Mouse (Mus musculus) myocyte (in vitro differentiated cells): ENCODE data around the gene Usp29. TPM values are rescaled to one million over a fixed set of nuclear protein-coding genes. Genes with fewer than 3 reads are reported as not detected.

Source experiments
- H3K27me3 ChIP-seq: one replicate; pipeline ENCODE4 v1.6.1; 2011; ENCODE audit not compliant: control insufficient read depth, insufficient read depth, insufficient read length
- H3K36me3 ChIP-seq: one replicate; pipeline ENCODE4 v1.6.1; 2011; ENCODE audit not compliant: control insufficient read depth, insufficient read depth
- H3K4me2 ChIP-seq: one replicate; pipeline ENCODE4 v1.6.1; 2011; ENCODE audit warnings: low read depth, control low read depth
- H3K4me3 ChIP-seq: one replicate; pipeline ENCODE4 v1.5.1; 2011; ENCODE audit warnings: mild to moderate bottlenecking, control low read depth, moderate library complexity
- H3K79me2 ChIP-seq: one replicate; pipeline ENCODE4 v1.6.1; 2011; ENCODE audit not compliant: control insufficient read depth, insufficient read depth
- H3ac ChIP-seq: one replicate; pipeline ENCODE4 v1.6.1; 2011; ENCODE audit not compliant: control insufficient read depth, insufficient read length
- CEBPB ChIP-seq: IDR thresholded peaks from 2 replicates; pipeline ENCODE4 v1.6.1; 2011; ENCODE audit warnings: mild to moderate bottlenecking, moderate library complexity; ENCODE audit not compliant: poor library complexity, insufficient read depth, severe bottlenecking
- E2F4 ChIP-seq: IDR thresholded peaks from one replicate; pipeline ENCODE4 v1.6.1; 2011; ENCODE audit warnings: mild to moderate bottlenecking, control low read depth, moderate library complexity; ENCODE audit not compliant: insufficient read depth
- MAX ChIP-seq: IDR thresholded peaks from one replicate; pipeline ENCODE4 v1.6.1; 2011; ENCODE audit warnings: low read depth, mild to moderate bottlenecking, control low read depth
- MYOD1 ChIP-seq, 3 experiments: IDR thresholded peaks; one replicate each; pipeline ENCODE4 v1.6.1; 2011; ENCODE audit warnings: control low read depth in 2 of 3, low read depth in 2 of 3, mild to moderate bottlenecking in 2 of 3, moderate library complexity in 1 of 3; ENCODE audit not compliant: insufficient read length in 2 of 3, control insufficient read depth in 1 of 3
- MYOG ChIP-seq, 3 experiments: IDR thresholded peaks; one replicate each; pipeline ENCODE4 v1.6.1; 2011; ENCODE audit warnings: control low read depth in 2 of 3, low read depth in 2 of 3, mild to moderate bottlenecking in 2 of 3; ENCODE audit not compliant: insufficient read length in 2 of 3, control insufficient read depth in 1 of 3, insufficient read depth in 1 of 3
- POLR2A ChIP-seq: IDR thresholded peaks from one replicate; pipeline ENCODE4 v1.6.1; 2011; ENCODE audit warnings: low read depth, mild to moderate bottlenecking, control low read depth, moderate library complexity; ENCODE audit not compliant: insufficient read length
- POLR2AphosphoS2 ChIP-seq: IDR thresholded peaks from one replicate; pipeline ENCODE4 v1.6.1; 2011; ENCODE audit warnings: low read depth, control low read depth; ENCODE audit not compliant: insufficient read length
- REST ChIP-seq: IDR thresholded peaks from one replicate; pipeline ENCODE4 v1.6.1; 2011; ENCODE audit warnings: mild to moderate bottlenecking, control low read depth, moderate library complexity; ENCODE audit not compliant: insufficient read depth, insufficient read length
- SRF ChIP-seq: IDR thresholded peaks from one replicate; pipeline ENCODE4 v1.6.1; 2011; ENCODE audit warnings: low read depth; ENCODE audit not compliant: control insufficient read depth, insufficient read length
- TCF12 ChIP-seq: IDR thresholded peaks from one replicate; pipeline ENCODE4 v1.6.1; 2011; ENCODE audit warnings: mild to moderate bottlenecking, control low read depth; ENCODE audit not compliant: poor library complexity, insufficient read depth, severe bottlenecking
- TCF3 ChIP-seq: IDR thresholded peaks from one replicate; pipeline ENCODE4 v1.6.1; 2011; ENCODE audit warnings: low read depth, control low read depth; ENCODE audit not compliant: insufficient read length
- USF1 ChIP-seq: IDR thresholded peaks from one replicate; pipeline ENCODE4 v1.6.1; 2011; ENCODE audit warnings: low read depth, mild to moderate bottlenecking, control low read depth, moderate library complexity
- polyA plus RNA-seq: library from polyadenylated mRNA; unstranded; fragments of >200 nt; fragmentation: generic; extraction: Trizol; gene quantifications from one replicate; pipeline ENCODE4 v1.2.1, GENCODE M21; 2012; ENCODE audit warnings: missing spikeins

The Usp29 gene
- polyA plus RNA-seq, 1 experiment, result 1.1 TPM

DNA sequence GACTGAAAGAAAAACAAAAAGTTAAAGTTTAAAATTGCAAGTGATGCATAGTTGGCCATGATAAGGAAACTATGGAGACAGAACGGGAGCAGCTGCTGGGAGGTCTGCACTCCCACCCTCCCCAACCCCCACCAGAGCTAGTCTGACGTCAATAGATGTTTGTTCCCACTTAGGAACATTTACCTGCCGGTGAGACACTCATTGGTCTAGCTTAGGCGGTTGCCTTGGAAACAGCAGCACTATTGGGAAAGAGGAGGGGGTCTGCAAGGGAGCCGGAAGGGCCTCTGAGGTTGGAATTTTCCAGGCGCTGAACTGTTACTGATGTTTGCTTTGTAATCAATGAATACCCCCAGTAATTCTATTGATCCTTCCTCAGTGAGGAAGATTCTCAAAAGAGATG is 130.3 kb downstream of the Usp29 start:
- H3K27me3 ChIP-seq, result no peaks in the 10 kb centered on the region
- no peak overlapping the region for H3K4me2 ChIP-seq
- no peaks in the 10 kb centered on the region for H3K36me3 ChIP-seq
- H3K79me2 ChIP-seq, result no peaks in the 10 kb centered on the region
- H3ac ChIP-seq, result no peak overlapping the region
- H3K4me3 ChIP-seq, result no peak overlapping the region
- TF ChIP-seq USF1 (no peak), MYOG (IDR thresholded peaks at IDR 0.05; ENCODE audit: control insufficient read depth in 1 of 3, insufficient read depth in 1 of 3, insufficient read length in 2 of 3, low read depth in 2 of 3) (no peak)

DNA sequence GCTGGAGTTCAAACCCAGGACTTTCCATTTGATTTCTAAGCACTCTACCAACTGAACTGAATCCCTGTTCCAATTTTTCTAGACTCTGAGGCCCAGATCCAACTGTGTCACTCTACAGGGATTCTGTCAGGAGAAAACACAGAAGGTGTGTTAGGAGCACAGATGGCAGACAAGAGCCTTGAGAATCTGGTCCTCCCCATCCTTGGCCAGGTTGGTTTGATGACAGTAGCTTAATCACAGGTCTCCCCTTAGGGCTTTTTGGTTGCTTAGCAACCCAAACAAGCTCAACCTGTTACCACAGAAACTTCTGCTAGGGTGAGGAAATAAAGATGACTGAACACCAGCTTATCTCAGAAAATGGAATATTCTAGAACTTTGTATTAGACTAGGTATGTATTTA is 136.0 kb downstream of the Usp29 start:
- H3K4me2 ChIP-seq, result no peak overlapping the region
- H3K79me2 ChIP-seq, result no peaks in the 10 kb centered on the region
- H3K4me3 ChIP-seq, result no peak overlapping the region
- no peak for TF ChIP-seq TCF3
- no peak for TF ChIP-seq E2F4
- no peak for TF ChIP-seq TCF12
- TF ChIP-seq MYOG (IDR thresholded peaks at IDR 0.05; ENCODE audit: control insufficient read depth in 1 of 3, insufficient read depth in 1 of 3, insufficient read length in 2 of 3, low read depth in 2 of 3), result no peak
- TF ChIP-seq MAX, result no peak
- no peak for TF ChIP-seq POLR2AphosphoS2
- TF ChIP-seq MYOD1 (IDR thresholded peaks at IDR 0.05; ENCODE audit: control insufficient read depth in 1 of 3, insufficient read length in 2 of 3, low read depth in 2 of 3), result no peak
- no peaks in the 10 kb centered on the region for H3K36me3 ChIP-seq
- no peaks in the 10 kb centered on the region for H3K27me3 ChIP-seq
- H3ac ChIP-seq, result no peak overlapping the region

DNA sequence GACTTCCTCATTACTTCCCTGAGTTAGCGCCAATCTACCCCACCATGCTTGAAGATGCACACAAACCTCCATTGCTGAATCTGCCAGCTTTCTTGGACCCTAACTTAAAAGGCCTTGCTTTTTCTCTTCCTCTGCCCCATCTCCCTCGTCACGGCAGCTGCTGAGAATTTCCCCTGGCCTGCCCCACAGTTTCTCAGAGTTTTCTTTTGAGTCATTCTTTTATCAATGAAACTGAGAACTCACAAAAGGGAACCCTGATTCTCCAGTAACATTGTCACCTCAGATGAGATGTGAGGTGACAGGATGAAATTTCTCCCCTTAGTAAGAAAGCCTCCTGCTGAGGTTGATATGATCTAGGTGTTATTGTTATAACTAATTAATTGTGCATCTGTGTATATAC is 138.5 kb downstream of the Usp29 start:
- Histone ChIP-seq H3K4me2 (no peak overlapping the region), H3K36me3 (no peaks in the 10 kb centered on the region), H3ac (no peak overlapping the region), H3K79me2 (no peaks in the 10 kb centered on the region), H3K4me3 (no peak overlapping the region), H3K27me3 (no peaks in the 10 kb centered on the region)
- TF ChIP-seq TCF3, result no peak
- no peak for TF ChIP-seq POLR2A
- TF ChIP-seq POLR2AphosphoS2, result no peak
- no peak for TF ChIP-seq MYOG (IDR thresholded peaks at IDR 0.05; ENCODE audit: control insufficient read depth in 1 of 3, insufficient read depth in 1 of 3, insufficient read length in 2 of 3, low read depth in 2 of 3)
- TF ChIP-seq E2F4, result no peak
- no peak for TF ChIP-seq TCF12
- no peak for TF ChIP-seq REST
- no peak for TF ChIP-seq MAX
- TF ChIP-seq SRF, result no peak
- TF ChIP-seq USF1, result no peak
- TF ChIP-seq MYOD1 (IDR thresholded peaks at IDR 0.05; ENCODE audit: control insufficient read depth in 1 of 3, insufficient read length in 2 of 3, low read depth in 2 of 3), result no peak
- TF ChIP-seq CEBPB, result no peak

DNA sequence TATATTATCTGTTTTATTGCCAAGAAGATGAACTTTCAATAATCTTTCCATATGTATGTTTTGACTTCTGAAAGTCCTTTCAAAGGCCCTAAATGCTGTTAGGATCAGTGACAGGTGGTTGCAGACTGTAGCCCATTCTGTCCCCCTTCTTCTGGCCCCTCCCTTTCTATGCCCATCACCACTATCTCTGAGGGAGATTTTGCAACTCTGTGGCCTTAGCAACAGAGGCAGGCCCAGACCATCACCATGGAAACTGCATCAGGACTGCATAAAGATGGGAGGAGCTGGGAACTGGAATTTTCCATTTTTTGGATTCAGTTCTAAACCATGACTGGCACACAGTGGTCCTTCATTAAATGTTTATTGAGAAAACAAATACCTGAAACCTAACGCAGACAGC is 139.2 kb downstream of the Usp29 start:
- Histone ChIP-seq H3K27me3 (no peaks in the 10 kb centered on the region), H3ac (no peak overlapping the region), H3K4me3 (no peak overlapping the region), H3K79me2 (no peaks in the 10 kb centered on the region), H3K4me2 (no peak overlapping the region), H3K36me3 (no peaks in the 10 kb centered on the region)
- TF ChIP-seq CEBPB (no peak), MYOG (IDR thresholded peaks at IDR 0.05; ENCODE audit: control insufficient read depth in 1 of 3, insufficient read depth in 1 of 3, insufficient read length in 2 of 3, low read depth in 2 of 3) (no peak), MYOD1 (IDR thresholded peaks at IDR 0.05; ENCODE audit: control insufficient read depth in 1 of 3, insufficient read length in 2 of 3, low read depth in 2 of 3) (no peak), E2F4 (no peak)

GRCm38 (mm10) chr7:6874448-6874847 is 144.1 kb downstream of the Usp29 start:
- TF ChIP-seq TCF3 (no peak), MYOD1 (IDR thresholded peaks at IDR 0.05; ENCODE audit: control insufficient read depth in 1 of 3, insufficient read length in 2 of 3, low read depth in 2 of 3) (no peak), USF1 (no peak), MAX (no peak), SRF (no peak), TCF12 (no peak), CEBPB (no peak), REST (no peak), POLR2AphosphoS2 (no peak), POLR2A (no peak)
- no peak overlapping the region for H3K4me3 ChIP-seq
- H3K27me3 ChIP-seq, result no peaks in the 10 kb centered on the region
- no peak overlapping the region for H3K4me2 ChIP-seq
- no peaks in the 10 kb centered on the region for H3K79me2 ChIP-seq
- no peak overlapping the region for H3ac ChIP-seq
- H3K36me3 ChIP-seq, result no peaks in the 10 kb centered on the region
